Mouse (Mus musculus) embryonic facial prominence, embryonic 14.5 days (tissue): Measurements from ENCODE around the gene Slc41a3. TPM values are rescaled to one million over a fixed set of nuclear protein-coding genes. Genes with fewer than 3 reads are reported as not detected.

Experiments used
- ATAC-seq: fragments of 200-750 bp; cut with Nextera tagmentation; 2 replicates; pipeline ENCODE4 v1.8.0; 2017; ENCODE audit warnings: low read depth, moderate number of reproducible peaks, moderate TSS enrichment
- DNase-seq: peaks from one replicate; pipeline ENCODE4 v3.0.0-alpha.2; 2015; ENCODE audit warnings: low spot score
- H3K27ac ChIP-seq: fragments of 300-500 bp; sonication (generic); replicated peaks from 2 replicates; pipeline ENCODE4 v1.5.1; 2014; ENCODE audit warnings: low read depth, mild to moderate bottlenecking, low read length, moderate library complexity
- H3K27me3 ChIP-seq: fragments of 300-500 bp; sonication (generic); replicated peaks from 2 replicates; pipeline ENCODE4 v1.6.1; 2014; ENCODE audit warnings: low read length; ENCODE audit not compliant: control insufficient read depth, insufficient read depth
- H3K36me3 ChIP-seq: fragments of 300-500 bp; sonication (generic); 2 replicates; pipeline ENCODE4 v1.6.1; 2014; ENCODE audit warnings: low read length, mixed read lengths; ENCODE audit not compliant: control insufficient read depth, insufficient read depth
- H3K4me1 ChIP-seq: fragments of 300-500 bp; sonication (generic); 2 replicates; pipeline ENCODE4 v1.6.1; 2014; ENCODE audit warnings: antibody characterized with exemption, low read length; ENCODE audit not compliant: control insufficient read depth, insufficient read depth
- H3K4me2 ChIP-seq: fragments of 300-500 bp; sonication (generic); 2 replicates; pipeline ENCODE4 v1.6.1; 2014; ENCODE audit warnings: low read depth, mild to moderate bottlenecking, low read length, moderate library complexity, mixed read lengths
- H3K4me3 ChIP-seq: fragments of 300-500 bp; sonication (generic); 2 replicates; pipeline ENCODE4 v1.5.1; 2014; ENCODE audit warnings: low read depth, mild to moderate bottlenecking, low read length
- H3K9ac ChIP-seq: fragments of 300-500 bp; sonication (generic); 2 replicates; pipeline ENCODE4 v1.6.1; 2014; ENCODE audit warnings: low read depth, mild to moderate bottlenecking, low read length, moderate library complexity, mixed read lengths
- H3K9me3 ChIP-seq: fragments of 300-500 bp; sonication (generic); 2 replicates; pipeline ENCODE4 v1.6.1; 2016; ENCODE audit warnings: low read length; ENCODE audit not compliant: control insufficient read depth
- WGBS: fragments of 180-500 bp; shearing (Covaris S2); extraction: QIAGEN DNeasy Blood & Tissue Kit; methylation state at CpG from one replicate; pipeline ENCODE4 v1.1.7; 2014; 5-methylcytosine and 5-hydroxymethylcytosine counted together
- polyA plus RNA-seq: library from polyadenylated mRNA; unstranded; fragments of >200 nt; fragmentation: Nextera tagmentation; extraction: Ambion mirVana; gene quantifications from 2 replicates; pipeline ENCODE4 v1.2.1, GENCODE M21; 2014

Gene Slc41a3
- 5.4 and 7.2 TPM in 2 replicates for polyA plus RNA-seq

DNA sequence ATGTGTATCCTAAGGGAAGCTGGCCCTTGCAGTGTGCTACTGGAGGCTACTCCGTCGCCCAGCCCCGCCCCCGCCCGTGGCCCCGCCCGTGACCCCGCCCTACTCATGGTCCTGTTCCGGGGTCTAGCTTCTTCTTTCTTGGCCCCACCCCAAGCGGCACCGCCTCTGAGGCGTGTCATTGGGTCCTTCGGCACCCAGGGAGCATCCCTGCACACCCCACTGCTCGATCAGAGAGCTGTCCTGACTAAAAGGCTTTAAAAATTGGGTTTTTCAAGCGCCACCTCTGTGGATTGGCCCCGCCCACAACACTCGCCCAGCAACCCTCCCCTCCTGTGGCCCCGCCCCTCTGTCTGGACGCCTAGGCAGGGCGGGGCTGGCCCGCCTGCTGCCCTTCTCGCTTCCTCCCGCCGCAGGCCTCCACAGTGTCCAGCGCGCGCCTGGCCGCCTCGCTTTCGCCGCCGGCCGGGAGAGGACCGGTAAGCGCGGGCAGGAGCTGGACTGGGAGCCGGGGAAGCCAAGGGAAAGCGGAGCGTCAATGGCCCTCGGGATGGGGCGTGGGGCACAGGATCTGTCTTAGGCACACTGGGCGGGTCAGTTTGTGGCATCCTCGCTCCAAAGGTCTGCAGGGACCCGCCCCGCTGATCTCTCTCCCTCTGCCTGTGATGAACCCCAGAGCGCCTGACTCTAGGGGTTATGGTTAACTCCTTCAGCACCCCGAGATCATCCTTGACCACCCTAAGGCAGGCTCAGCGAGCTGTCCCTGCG, at the start of gene Slc41a3:
Gene Slc41a3, plus strand, starts transcription at position 193 of the 765 bp plus-strand sequence.
- DNase-seq = peak; percentile 89
- Histone ChIP-seq H3K27ac (no peak within 1 kb of the TSS), H3K9ac (peak within 1 kb of the TSS; percentile 65), H3K4me3 (peak within 1 kb of the TSS; percentile 52), H3K4me1 (no peaks in the 10 kb centered on the region), H3K4me2 (peak within 1 kb of the TSS; percentile 65), H3K27me3 (no peaks in the 10 kb centered on the region), H3K9me3 (no peaks in the 10 kb centered on the region), H3K36me3 (no peaks in the 10 kb centered on the region)
- peak; percentile 94 for ATAC-seq
- 2% methylated on average over 39 of the region's 49 CpGs for WGBS

DNA sequence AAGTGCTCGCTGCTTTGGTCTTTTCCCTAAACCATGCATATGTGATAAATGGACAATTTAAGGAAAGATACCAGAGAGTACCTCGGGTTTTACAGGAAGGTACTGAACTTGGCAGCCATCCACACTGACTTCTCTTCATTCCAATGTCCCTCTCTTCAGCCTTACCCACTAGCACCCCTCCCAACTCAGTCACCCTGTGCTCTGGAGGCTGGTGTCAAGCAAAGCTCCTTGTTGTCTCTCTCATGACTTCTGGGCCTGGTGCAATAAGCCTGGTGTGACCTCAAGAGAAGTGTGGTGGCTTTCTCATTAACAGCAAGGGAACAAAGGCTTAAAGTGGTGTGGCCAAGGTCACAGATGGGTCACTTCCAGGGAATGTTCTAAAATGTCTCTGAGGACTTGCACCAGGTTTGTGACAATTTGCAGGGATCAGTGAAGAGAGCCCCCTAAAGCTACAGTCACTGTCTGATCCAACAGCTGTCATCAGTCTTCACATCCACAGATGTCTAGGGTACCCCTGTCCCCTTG, 47.9 kb upstream of the Slc41a3 start:
- Histone ChIP-seq H3K4me1 (no peaks in the 10 kb centered on the region), H3K4me2 (no peak overlapping the region), H3K27ac (no peak overlapping the region), H3K9me3 (no peaks in the 10 kb centered on the region), H3K9ac (no peak overlapping the region), H3K36me3 (no peaks in the 10 kb centered on the region), H3K4me3 (no peak overlapping the region), H3K27me3 (no peaks in the 10 kb centered on the region)
- WGBS = 47% methylated on average over 2 of the region's 2 CpGs
- ATAC-seq (no peak), DNase-seq (no peak)

- H3K4me2 ChIP-seq = no peak overlapping the region
- DNase-seq (no peak), ATAC-seq (no peak)
- no peaks in the 10 kb centered on the region for H3K36me3 ChIP-seq
- no peak overlapping the region for H3K27ac ChIP-seq
- H3K9ac ChIP-seq = no peak overlapping the region
- 87% methylated on average over 7 of the region's 7 CpGs for WGBS
- H3K4me3 ChIP-seq = no peak overlapping the region
- no peaks in the 10 kb centered on the region for H3K9me3 ChIP-seq
- H3K4me1 ChIP-seq = no peaks in the 10 kb centered on the region
- no peaks in the 10 kb centered on the region for H3K27me3 ChIP-seq
These were observed 47.4 kb upstream of the Slc41a3 start for GRCm38 (mm10) chr6:90557077-90557476.

GRCm38 (mm10) chr6:90557829-90558693, 46.5 kb upstream of the Slc41a3 start:
- Histone ChIP-seq H3K4me2 (no peak overlapping the region), H3K27ac (no peak overlapping the region), H3K4me3 (no peak overlapping the region), H3K36me3 (no peaks in the 10 kb centered on the region), H3K9ac (no peak overlapping the region), H3K9me3 (no peaks in the 10 kb centered on the region), H3K27me3 (no peaks in the 10 kb centered on the region), H3K4me1 (no peaks in the 10 kb centered on the region)
- WGBS = 79% methylated on average over 6 of the region's 6 CpGs
- DNase-seq = no peak
- ATAC-seq = no peak

GRCm38 (mm10) chr6:90560390-90561058, 44.0 kb upstream of the Slc41a3 start:
- Histone ChIP-seq H3K27ac (no peak overlapping the region), H3K4me2 (no peak overlapping the region), H3K27me3 (no peaks in the 10 kb centered on the region), H3K4me3 (no peak overlapping the region), H3K4me1 (no peaks in the 10 kb centered on the region), H3K9me3 (no peaks in the 10 kb centered on the region), H3K9ac (no peak overlapping the region), H3K36me3 (no peaks in the 10 kb centered on the region)
- 81% methylated on average over 3 of the region's 3 CpGs for WGBS
- no peak for ATAC-seq
- no peak for DNase-seq

- Histone ChIP-seq H3K9ac (no peak overlapping the region), H3K27me3 (no peaks in the 10 kb centered on the region), H3K9me3 (no peaks in the 10 kb centered on the region), H3K27ac (no peak overlapping the region), H3K36me3 (no peaks in the 10 kb centered on the region), H3K4me1 (no peaks in the 10 kb centered on the region), H3K4me3 (no peak overlapping the region), H3K4me2 (no peak overlapping the region)
- ATAC-seq (peak; percentile 75; the same call in 1 of the 2 replicates), DNase-seq (peak; percentile 60)
- 56% methylated on average over 2 of the region's 2 CpGs for WGBS
These were observed 43.2 kb upstream of the Slc41a3 start for GRCm38 (mm10) chr6:90561234-90561781.

- Histone ChIP-seq H3K27me3 (no peaks in the 10 kb centered on the region), H3K4me2 (no peak overlapping the region), H3K4me1 (no peaks in the 10 kb centered on the region), H3K9me3 (no peaks in the 10 kb centered on the region), H3K27ac (no peak overlapping the region), H3K36me3 (no peaks in the 10 kb centered on the region), H3K4me3 (no peak overlapping the region), H3K9ac (no peak overlapping the region)
- WGBS = 81% methylated on average over 9 of the region's 9 CpGs
- DNase-seq = no peak
- ATAC-seq = no peak
These were observed 40.3 kb upstream of the Slc41a3 start for GRCm38 (mm10) chr6:90564240-90564639.
